Mouse (Mus musculus) embryonic facial prominence, embryonic 12.5 days (tissue): ENCODE results near the gene Eef1akmt2. TPM values are rescaled to one million over a fixed set of nuclear protein-coding genes. Genes with fewer than 3 reads are reported as not detected.
A peak's percentile ranks its signal among the peaks of the same experiment; 100 is the strongest.

Source experiments
- ATAC-seq: fragments of 200-750 bp; cut with Nextera tagmentation; 2 replicates; pipeline ENCODE4 v1.8.0; 2017; ENCODE audit not compliant: insufficient number of reproducible peaks, insufficient read depth, low FRiP score, low TSS enrichment
- H3K27ac ChIP-seq: fragments of 300-500 bp; sonication (generic); 2 replicates; pipeline ENCODE4 v1.5.1; 2016; ENCODE audit warnings: mild to moderate bottlenecking
- H3K27me3 ChIP-seq: fragments of 300-500 bp; sonication (generic); 2 replicates; pipeline ENCODE4 v1.6.1; 2016; ENCODE audit warnings: mild to moderate bottlenecking, moderate library complexity
- H3K36me3 ChIP-seq: fragments of 300-500 bp; sonication (generic); 2 replicates; pipeline ENCODE4 v1.6.1; 2016; ENCODE audit warnings: mild to moderate bottlenecking
- H3K4me1 ChIP-seq: fragments of 300-500 bp; sonication (generic); 2 replicates; pipeline ENCODE4 v1.6.1; 2016
- H3K4me2 ChIP-seq: fragments of 300-500 bp; sonication (generic); replicated peaks from 2 replicates; pipeline ENCODE4 v1.6.1; 2016; ENCODE audit warnings: mild to moderate bottlenecking, moderate library complexity
- H3K4me3 ChIP-seq: fragments of 300-500 bp; sonication (generic); 2 replicates; pipeline ENCODE4 v1.5.1; 2016; ENCODE audit warnings: mild to moderate bottlenecking
- H3K9ac ChIP-seq: fragments of 300-500 bp; sonication (generic); 2 replicates; pipeline ENCODE4 v1.6.1; 2016; ENCODE audit warnings: mild to moderate bottlenecking, moderate library complexity
- H3K9me3 ChIP-seq: fragments of 300-500 bp; sonication (generic); 2 replicates; pipeline ENCODE4 v1.6.1; 2016; ENCODE audit warnings: mild to moderate bottlenecking, moderate library complexity
- WGBS: fragments of 180-500 bp; shearing (Covaris S2); methylation state at CpG from one replicate; pipeline ENCODE4 v1.1.7; 2016; 5-methylcytosine and 5-hydroxymethylcytosine counted together
- polyA plus RNA-seq: library from polyadenylated mRNA; unstranded; fragments of >200 nt; fragmentation: Nextera tagmentation; extraction: Ambion mirVana; gene quantifications from 2 replicates; pipeline ENCODE4 v1.2.1, GENCODE M21; 2016

The Eef1akmt2 gene
- polyA plus RNA-seq, 1 experiment from 2014 or later: 79.1 TPM

- Histone ChIP-seq H3K36me3 (peaks cover 16% of the 10 kb centered on the region), H3K9me3 (no peaks in the 10 kb centered on the region), H3K4me1 (peaks cover 25% of the 10 kb centered on the region), H3K27me3 (no peaks in the 10 kb centered on the region), H3K4me2 (no peak overlapping the region), H3K4me3 (no peak overlapping the region), H3K9ac (no peak overlapping the region), H3K27ac (peak overlapping the region; percentile 58)
- WGBS: 31% methylated on average over 7 of the region's 7 CpGs
- ATAC-seq: no peak
Measured at GRCm38 (mm10) chr7:132781130-132781814, 71.2 kb downstream of the Eef1akmt2 start.

- no peak overlapping the region for H3K4me3 ChIP-seq
- no peak for ATAC-seq
- H3K27me3 ChIP-seq: no peaks in the 10 kb centered on the region
- H3K36me3 ChIP-seq: peaks cover 18% of the 10 kb centered on the region
- H3K4me2 ChIP-seq: no peak overlapping the region
- peaks cover 20% of the 10 kb centered on the region for H3K4me1 ChIP-seq
- no peaks in the 10 kb centered on the region for H3K9me3 ChIP-seq
- 43% methylated on average over 4 of the region's 4 CpGs for WGBS
- no peak overlapping the region for H3K9ac ChIP-seq
- H3K27ac ChIP-seq: peak overlapping the region; percentile 58; the same call in 1 of the 2 replicates
Measured at GRCm38 (mm10) chr7:132780611-132781010, 71.9 kb downstream of the Eef1akmt2 start.

- no peak for ATAC-seq
Measured at GRCm38 (mm10) chr7:132778630-132779029, 73.8 kb downstream of the Eef1akmt2 start.

GRCm38 (mm10) chr7:132777728-132778453 is 74.6 kb downstream of the Eef1akmt2 start:
- H3K27me3 ChIP-seq: no peaks in the 10 kb centered on the region
- H3K4me2 ChIP-seq: no peak overlapping the region
- ATAC-seq: no peak
- peaks cover 19% of the 10 kb centered on the region for H3K4me1 ChIP-seq
- H3K27ac ChIP-seq: no peak overlapping the region
- peaks cover 18% of the 10 kb centered on the region for H3K36me3 ChIP-seq
- H3K9me3 ChIP-seq: no peaks in the 10 kb centered on the region
- WGBS: 88% methylated on average over 1 of the region's 1 CpGs
- no peak overlapping the region for H3K9ac ChIP-seq
- H3K4me3 ChIP-seq: no peak overlapping the region

More at GRCm38 (mm10) chr7:132778630-132779029, 73.8 kb downstream of the Eef1akmt2 start:
- Histone ChIP-seq H3K9me3 (no peaks in the 10 kb centered on the region), H3K9ac (no peak overlapping the region), H3K4me2 (no peak overlapping the region), H3K4me3 (no peak overlapping the region), H3K27me3 (no peaks in the 10 kb centered on the region), H3K27ac (no peak overlapping the region), H3K4me1 (peaks cover 19% of the 10 kb centered on the region), H3K36me3 (peaks cover 18% of the 10 kb centered on the region)
- WGBS: 92% methylated on average over 13 of the region's 13 CpGs

Other genes starting within 250 kb of the Eef1akmt2 start
- gene Lhpp, start 242.0 kb downstream of the Eef1akmt2 start, polyA plus RNA-seq: 16.2 and 17.8 TPM in 2 replicates
- 23.6 and 27.0 TPM in 2 replicates for gene Fam53b, start 38.8 kb downstream of the Eef1akmt2 start, polyA plus RNA-seq
- 43.0 and 43.1 TPM in 2 replicates for gene Abraxas2, start 6.6 kb upstream of the Eef1akmt2 start, polyA plus RNA-seq
- 16.0 and 18.5 TPM in 2 replicates for gene Zranb1, start 78.5 kb upstream of the Eef1akmt2 start, polyA plus RNA-seq